Mouse (Mus musculus) CD4-positive, CD25-positive, alpha-beta regulatory T cell, adult 2 months (primary cell): ENCODE data around the gene Smdt1.
"Not testable (repeated sequence)": the region's sequence is repeated elsewhere in the genome, so short reads cannot be mapped to it uniquely, and the experiment has no call there.

ENCODE experiments used
- DNase-seq: peaks from one replicate; pipeline ENCODE4 v3.0.0-alpha.2; 2012; ENCODE audit warnings: low read depth, low spot score

The Smdt1 gene

GRCm38 (mm10) chr15:82368851-82369250 lies 30.1 kb downstream of the Smdt1 start:
- DNase-seq = no peak

- no peak for DNase-seq
Observed at GRCm38 (mm10) chr15:82372446-82372845, 33.7 kb downstream of the Smdt1 start.

GRCm38 (mm10) chr15:82372991-82373390 lies 34.2 kb downstream of the Smdt1 start:
- DNase-seq = no peak

DNA sequence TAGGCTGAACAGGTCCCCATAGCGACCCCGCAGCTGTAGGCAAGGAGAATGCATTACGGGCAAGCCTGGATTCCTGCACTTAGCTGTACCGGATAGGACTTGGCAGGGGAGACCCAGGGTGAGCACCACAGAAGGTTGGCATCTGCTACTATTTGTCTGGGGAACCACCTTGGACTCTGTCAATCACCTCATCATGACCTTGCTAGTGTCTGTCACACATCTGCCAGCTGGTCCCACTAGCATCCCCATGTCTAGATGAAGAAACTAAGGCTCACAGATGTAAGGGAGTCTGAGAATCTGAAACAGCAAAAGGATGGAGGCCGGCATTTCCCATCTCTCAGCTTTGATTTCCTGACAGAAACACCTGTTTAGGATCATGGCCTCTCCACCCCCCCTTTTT lies 35.7 kb downstream of the Smdt1 start:
- DNase-seq = no peak

DNA sequence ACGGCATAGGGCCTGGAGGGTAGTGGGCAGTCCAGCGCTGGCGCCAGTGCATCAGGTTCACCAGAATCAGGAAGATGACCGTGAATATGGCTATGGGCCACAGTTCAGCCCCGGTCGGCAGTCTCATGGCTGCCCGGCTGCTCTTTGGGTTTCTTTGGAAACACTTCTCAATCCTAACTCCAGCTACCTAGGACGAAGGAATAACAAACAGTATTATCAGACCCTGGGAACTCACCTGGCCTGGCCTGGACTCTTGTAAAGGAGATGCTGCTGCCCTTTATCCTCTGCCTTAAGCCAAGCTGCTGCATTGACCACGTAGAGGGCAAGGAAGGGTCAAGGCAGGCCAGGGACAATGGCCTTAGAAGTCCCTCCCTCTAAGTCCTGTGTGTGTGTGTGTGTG lies 37.1 kb downstream of the Smdt1 start:
- DNase-seq = no peak

DNA sequence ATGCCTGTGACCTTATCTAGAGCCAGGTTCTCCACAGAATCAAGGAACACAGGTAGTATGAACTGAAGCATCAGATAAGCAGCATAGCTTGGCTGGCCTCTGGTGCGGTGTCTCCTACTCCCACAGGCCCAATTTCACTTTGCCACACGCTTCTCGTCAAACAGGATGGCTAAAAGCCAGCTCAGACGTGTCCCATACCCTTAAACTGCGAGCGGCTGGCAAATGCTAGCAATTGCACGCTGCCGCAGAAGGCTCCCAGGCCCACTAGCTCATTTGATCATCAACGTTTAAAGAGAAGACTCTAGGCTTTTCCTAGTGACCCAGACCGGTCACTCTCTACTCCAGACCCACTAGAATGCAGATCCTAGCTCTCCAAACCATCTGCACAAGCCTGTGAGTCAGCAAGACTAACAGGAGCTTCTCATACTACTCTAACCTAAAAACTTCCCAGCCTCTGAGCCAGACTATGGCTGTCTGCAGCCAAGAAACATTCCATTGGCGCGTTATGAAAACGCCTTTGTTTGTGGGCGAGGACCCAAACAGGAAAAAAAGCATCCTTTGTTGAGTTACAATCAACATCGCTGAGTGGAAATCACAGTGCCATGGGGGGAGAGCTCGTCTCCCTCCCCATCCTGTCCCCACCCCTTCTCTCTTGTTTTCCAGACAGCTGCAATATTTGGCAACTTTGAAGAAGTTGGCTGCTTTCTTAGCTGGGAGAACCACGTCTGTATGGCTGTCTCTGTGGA lies 37.8 kb downstream of the Smdt1 start:
- no peak for DNase-seq

DNA sequence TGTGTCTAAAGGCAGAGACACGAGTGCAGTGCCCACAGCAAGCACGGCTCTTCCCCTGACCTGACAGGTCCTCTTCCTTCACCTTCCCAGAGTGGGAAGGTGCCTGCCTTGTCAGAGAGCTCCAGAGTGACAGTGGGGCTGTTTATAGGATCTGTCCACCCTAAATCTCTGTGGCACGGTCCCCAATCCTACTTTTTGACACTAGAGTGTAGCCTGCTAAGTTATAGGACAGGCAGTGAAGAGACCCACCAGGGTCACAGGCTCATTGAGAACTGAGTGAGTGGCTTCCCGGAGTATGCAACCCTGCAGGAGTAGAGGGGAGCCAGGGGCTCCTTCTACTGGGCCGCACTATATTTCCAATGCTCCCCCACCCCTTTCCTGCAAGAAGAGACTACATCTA lies 38.9 kb downstream of the Smdt1 start:
- no peak for DNase-seq

DNA sequence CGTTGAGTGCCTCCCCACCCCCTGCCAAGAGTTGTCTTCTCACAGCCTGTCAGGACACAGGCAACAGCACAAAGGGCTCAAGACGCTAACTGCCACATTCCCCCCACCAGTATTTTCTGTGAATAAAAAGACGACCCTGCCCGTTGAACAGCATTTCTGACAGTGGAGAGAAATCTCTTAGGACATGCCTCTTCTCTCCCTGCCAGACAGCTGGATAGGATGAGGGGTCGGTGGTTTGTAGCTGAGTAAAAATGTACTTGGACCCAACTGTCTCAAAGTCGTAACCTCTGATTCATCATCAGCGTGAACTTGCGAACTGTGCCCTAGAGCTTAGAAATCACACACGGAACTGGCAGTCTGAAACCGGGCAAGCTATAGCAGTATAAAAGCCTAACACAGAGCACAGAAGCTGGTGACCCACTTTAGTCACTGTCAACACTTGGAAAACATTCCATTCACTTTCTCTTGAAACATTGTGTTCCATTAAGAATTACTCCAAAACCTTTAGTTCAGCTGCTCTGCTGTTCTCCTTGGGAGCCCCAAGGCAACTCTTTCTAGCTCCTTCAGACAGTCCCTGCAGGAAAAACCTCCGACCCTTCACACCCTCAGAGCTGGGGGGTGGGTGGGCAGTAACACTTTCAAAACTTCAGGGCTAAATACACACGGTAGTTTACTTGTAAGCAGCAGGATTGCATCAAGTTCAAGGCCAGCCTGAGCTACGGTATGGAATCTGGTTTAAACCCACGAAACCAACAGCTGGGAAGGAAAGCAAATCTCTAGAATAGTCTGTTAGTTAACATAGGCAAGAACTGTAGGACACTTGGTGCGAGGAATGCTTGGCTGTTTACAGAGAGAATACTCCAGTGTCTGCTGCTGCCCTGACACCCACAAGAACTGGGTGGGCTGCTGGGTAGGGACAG lies 39.8 kb downstream of the Smdt1 start:
- DNase-seq = no peak

GRCm38 (mm10) chr15:82379511-82379870 lies 40.7 kb downstream of the Smdt1 start:
- no peak for DNase-seq

GRCm38 (mm10) chr15:82379871-82380713 lies 41.3 kb downstream of the Smdt1 start, which contains the start of gene Cyp2d22:
Cyp2d22 (minus strand) TSS chr15:82380260.
- DNase-seq = peak; percentile 69

DNA sequence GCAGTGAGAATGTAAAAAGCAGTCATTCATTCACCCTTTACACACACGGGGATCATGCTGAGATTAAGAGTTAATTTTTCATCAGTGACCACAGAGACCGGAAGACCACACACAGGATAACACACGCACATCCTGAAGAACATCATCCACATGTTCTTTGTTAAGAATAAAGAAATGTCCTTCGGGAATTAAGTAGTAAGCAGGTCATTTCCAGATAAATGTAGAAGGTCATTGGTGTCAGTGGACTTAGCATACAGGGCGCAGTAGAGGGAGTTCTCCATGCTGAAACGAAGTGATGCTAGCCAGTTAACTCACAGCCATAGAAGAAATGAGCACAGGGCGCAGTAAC lies 41.9 kb downstream of the Smdt1 start:
- no peak for DNase-seq

DNA sequence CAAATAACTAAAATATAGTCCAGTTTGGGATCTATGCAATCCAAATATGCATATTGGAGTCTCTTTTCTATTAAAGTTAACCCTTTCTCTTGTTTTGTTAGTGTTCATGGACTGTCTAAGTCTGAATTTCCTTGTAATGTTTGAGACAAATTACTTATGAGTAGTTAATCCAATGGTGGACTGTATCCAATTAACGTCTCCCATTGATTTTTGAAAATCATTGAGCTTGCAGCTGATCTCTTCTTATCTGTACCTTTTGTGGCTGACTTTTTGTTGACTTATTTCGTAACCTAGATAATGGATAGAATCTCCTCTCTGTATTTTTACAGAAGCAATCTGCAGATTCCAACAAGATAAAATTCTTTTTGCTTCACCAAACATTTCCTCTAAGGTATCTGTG lies 43.7 kb downstream of the Smdt1 start:
- no peak for DNase-seq

GRCm38 (mm10) chr15:82385729-82386128 lies 47.0 kb downstream of the Smdt1 start:
- no peak for DNase-seq

- DNase-seq = not testable (repeated sequence)
Observed at GRCm38 (mm10) chr15:82389916-82390315, 51.2 kb downstream of the Smdt1 start.

GRCm38 (mm10) chr15:82393922-82394321 lies 55.2 kb downstream of the Smdt1 start, which contains the start of gene Cyp2d11:
Cyp2d11 (minus strand) TSS chr15:82394022.
- DNase-seq = not testable (repeated sequence)

DNA sequence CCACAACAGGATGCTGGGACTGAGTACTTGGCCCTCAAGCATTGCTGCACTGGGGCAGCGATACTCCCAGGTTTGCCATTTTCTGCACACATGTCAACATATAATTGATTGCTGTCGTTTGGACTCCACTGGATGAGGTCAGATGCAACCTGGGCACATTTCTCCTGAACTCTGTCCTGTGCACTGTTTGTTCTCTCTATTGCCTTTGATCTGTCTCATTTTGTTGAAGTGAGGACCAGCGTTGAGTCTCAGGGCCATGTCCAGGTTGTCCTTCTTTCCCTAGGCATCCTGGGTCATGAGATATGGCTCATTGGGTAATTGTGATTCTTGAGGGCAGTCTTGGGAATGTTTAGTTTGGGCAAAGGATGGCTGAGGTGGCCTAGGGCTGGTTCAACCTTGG lies 57.2 kb downstream of the Smdt1 start:
- not testable (repeated sequence) for DNase-seq
